Mouse (Mus musculus) embryonic stem cell, embryonic (primary cell): Measurements from ENCODE around the gene Mag.
"Not testable (repeated sequence)": the region's sequence is repeated elsewhere in the genome, so short reads cannot be mapped to it uniquely, and the experiment has no call there.

Experiments used
- CTCF ChIA-PET, 4 experiments: fragments of 300-600 bp in 2 of 4; fragments of 350-600 bp in 2 of 4; sonication (Branson Sonifier 250); formaldehyde crosslinking; loops; one replicate each; lab custom pipeline; 2022; ENCODE audit warnings: inconsistent platforms in 2 of 4; lab: Charles Lee
- POLR2A ChIA-PET, 4 experiments: fragments of 300-600 bp in 2 of 4; fragments of 350-600 bp in 2 of 4; sonication (Branson Sonifier 250); formaldehyde crosslinking; loops; one replicate each; lab custom pipeline; 2022; ENCODE audit warnings: antibody characterized with exemption in 4 of 4, inconsistent platforms in 1 of 4; lab: Charles Lee

Gene Mag

GRCm38 (mm10) chr7:30952441-30953265 is 38.0 kb upstream of the Mag start:
- ChIA-PET CTCF (interaction anchor here in 2 of 4 experiments (0.8 to 1.6 kb wide), 4 partner anchors 22 to 142 kb away, joined by 3 to 5 read pairs (median 3); no protein-coding TSS in a partner anchor), POLR2A (interaction anchor here in 2 of 4 experiments (0.6 to 6.0 kb wide), 9 partner anchors 8 to 205 kb away, joined by 3 to 30 read pairs (median 3); partner anchors contain the start of genes Fam187b (in 1 of the 2) and Lsr (in 1 of the 2))

- POLR2A ChIA-PET: interaction anchor here in 2 of 4 experiments (0.7 to 1.3 kb wide), 2 partner anchors 10 to 77 kb away, joined by 3 read pairs; no protein-coding TSS in a partner anchor
- CTCF ChIA-PET: not testable (repeated sequence)
These were observed 35.2 kb upstream of the Mag start for GRCm38 (mm10) chr7:30949902-30950301.

- POLR2A ChIA-PET: interaction anchor here in 1 of 4 experiments (1.0 to 1.8 kb wide), 2 partner anchors 9 to 11 kb away, joined by 6 to 14 read pairs; partner anchors contain the start of gene Usf2
- CTCF ChIA-PET: no interaction called here
These were observed 31.2 kb upstream of the Mag start for GRCm38 (mm10) chr7:30945876-30946275.

DNA sequence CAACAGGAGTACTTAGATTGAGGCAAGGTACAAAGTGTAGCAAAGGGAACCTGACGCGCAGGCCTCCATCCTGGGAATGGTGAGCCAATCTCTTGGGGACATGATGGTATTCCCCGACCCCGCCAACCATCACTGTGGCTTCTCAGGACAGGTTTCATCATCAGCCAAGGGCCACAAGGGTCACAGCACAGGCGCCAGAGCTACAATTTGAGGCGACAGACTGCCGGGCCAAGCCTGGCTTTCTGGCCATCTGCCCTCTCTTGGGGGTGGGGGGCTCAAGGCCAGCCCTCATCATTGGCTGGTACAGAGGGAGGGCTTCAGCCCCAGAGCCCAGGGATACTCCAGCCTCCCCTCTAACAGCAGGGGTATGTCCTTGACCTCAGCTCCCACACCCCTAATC is 30.8 kb upstream of the Mag start:
- POLR2A ChIA-PET: interaction anchor here in 1 of 4 experiments (1.0 to 1.8 kb wide), 2 partner anchors 10 to 11 kb away, joined by 6 to 14 read pairs; partner anchors contain the start of gene Usf2
- CTCF ChIA-PET: not testable (repeated sequence)

- POLR2A ChIA-PET: interaction anchor here in 2 of 4 experiments (1.0 to 1.8 kb wide), 4 partner anchors 9 to 12 kb away, joined by 3 to 14 read pairs (median 5); partner anchors contain the start of gene Usf2 (in 2 of the 2)
- CTCF ChIA-PET: not testable (repeated sequence)
These were observed 30.0 kb upstream of the Mag start for GRCm38 (mm10) chr7:30944706-30945105.

- ChIA-PET POLR2A (interaction anchor here in 2 of 4 experiments (1.0 to 1.5 kb wide), 2 partner anchors 10 to 12 kb away, joined by 3 to 4 read pairs; partner anchors contain the start of gene Usf2 (in 1 of the 2)), CTCF (interaction anchor here in 1 of 4 experiments (1.3 kb wide), 1 partner anchor 10 kb away, joined by 3 read pairs; no protein-coding TSS in a partner anchor)
These were observed 29.4 kb upstream of the Mag start, which contains the start of gene Hamp for GRCm38 (mm10) chr7:30943909-30944635. Gene Hamp (minus strand): TSS chr7:30944032.

GRCm38 (mm10) chr7:30942365-30942764 is 27.7 kb upstream of the Mag start:
- CTCF ChIA-PET, POLR2A ChIA-PET: not testable (repeated sequence)

- CTCF ChIA-PET: not testable (repeated sequence)
These were observed 25.4 kb upstream of the Mag start for GRCm38 (mm10) chr7:30940070-30940469.

GRCm38 (mm10) chr7:30935422-30936099 is 20.9 kb upstream of the Mag start:
- ChIA-PET POLR2A (interaction anchor here in 1 of 4 experiments (0.9 kb wide), 1 partner anchor 30 kb away, joined by 3 read pairs; no protein-coding TSS in a partner anchor), CTCF (interaction anchor here in 1 of 4 experiments (0.6 kb wide), 1 partner anchor 221 kb away, joined by 3 read pairs; no protein-coding TSS in a partner anchor)

More at GRCm38 (mm10) chr7:30940070-30940469, 25.4 kb upstream of the Mag start:
- POLR2A ChIA-PET: not testable (repeated sequence)

DNA sequence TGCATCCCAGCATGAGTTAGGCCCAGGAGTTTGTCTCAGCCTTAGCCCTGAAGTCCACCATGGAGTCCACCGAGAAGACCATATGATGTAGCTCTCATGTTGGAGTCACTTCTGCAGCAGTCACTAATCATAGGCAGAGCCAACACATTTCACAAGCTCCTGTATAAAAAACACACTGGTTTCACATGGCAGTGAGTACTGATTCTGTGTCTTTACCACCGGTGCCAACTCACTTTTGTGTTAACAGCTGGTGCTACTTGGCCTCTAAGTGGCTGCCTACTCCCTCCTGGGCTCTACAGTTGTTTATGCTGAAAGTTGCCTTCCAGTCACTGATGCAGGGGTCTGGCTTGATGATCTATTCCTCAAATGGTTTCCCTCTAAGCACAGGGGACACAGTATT is 9.9 kb upstream of the Mag start, which contains the start of gene Hamp2:
Gene Hamp2 (minus strand): TSS at position 101 of the 400 bp plus-strand sequence.
- POLR2A ChIA-PET, CTCF ChIA-PET: not testable (repeated sequence)

GRCm38 (mm10) chr7:30924071-30924470 is 9.4 kb upstream of the Mag start:
- POLR2A ChIA-PET: no interaction called here
- CTCF ChIA-PET: no interaction called here

GRCm38 (mm10) chr7:30922490-30922889 is 7.8 kb upstream of the Mag start:
- POLR2A ChIA-PET: not testable (repeated sequence)

DNA sequence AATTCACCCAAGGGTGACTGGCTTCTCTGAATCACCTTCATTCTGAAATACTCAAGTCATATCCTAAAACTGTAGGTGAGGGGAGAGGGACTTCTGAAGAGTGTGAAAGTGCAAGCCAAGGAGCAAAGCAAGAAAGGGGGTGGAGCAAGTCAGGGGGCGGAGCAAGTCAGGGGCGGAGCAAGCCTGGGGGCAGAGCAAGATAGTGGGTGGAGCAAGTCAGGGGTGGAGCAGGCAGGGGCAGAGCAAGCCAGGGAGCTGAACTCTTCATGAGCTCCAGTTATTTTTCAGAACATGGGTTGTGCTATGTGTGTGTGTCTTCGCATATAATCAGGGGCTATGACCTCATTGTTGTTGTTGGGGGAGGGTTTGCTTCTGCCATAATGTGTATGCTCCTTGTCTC is 5.5 kb upstream of the Mag start:
- POLR2A ChIA-PET: interaction anchor here in 3 of 4 experiments (0.5 to 1.0 kb wide), 3 partner anchors 36 to 37 kb away, joined by 3 read pairs; partner anchors contain the start of gene Usf2 (in 2 of the 3)
- CTCF ChIA-PET: interaction anchor here in 2 of 4 experiments (0.5 to 0.8 kb wide), 2 partner anchors 60 to 109 kb away, joined by 3 to 4 read pairs; no protein-coding TSS in a partner anchor

More at GRCm38 (mm10) chr7:30922490-30922889, 7.8 kb upstream of the Mag start:
- CTCF ChIA-PET: not testable (repeated sequence)

DNA sequence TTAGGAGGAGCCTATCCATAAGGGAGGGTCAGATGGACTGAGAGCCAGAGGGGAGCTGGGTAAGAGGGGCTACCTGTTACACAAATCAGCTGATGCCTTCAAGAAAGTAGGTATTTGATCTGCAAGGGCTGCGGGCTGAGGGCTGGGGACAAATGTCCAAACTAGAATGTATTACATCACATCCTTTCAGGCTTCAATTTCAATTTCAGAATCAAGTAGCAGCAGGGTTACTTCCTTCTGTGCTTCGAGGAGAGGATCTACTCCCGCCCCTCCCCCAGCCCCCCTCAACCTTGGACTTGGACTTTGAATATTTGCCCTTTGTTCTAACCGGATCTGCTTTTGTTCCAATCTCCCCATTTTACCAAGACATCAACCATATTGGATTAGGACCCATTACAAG is 2.5 kb upstream of the Mag start:
- CTCF ChIA-PET: interaction anchor here in 1 of 4 experiments (0.7 kb wide), 1 partner anchor 58 kb away, joined by 3 read pairs; no protein-coding TSS in a partner anchor
- POLR2A ChIA-PET: interaction anchor here in 1 of 4 experiments (1.0 kb wide), 1 partner anchor 51 kb away, joined by 3 read pairs; no protein-coding TSS in a partner anchor

DNA sequence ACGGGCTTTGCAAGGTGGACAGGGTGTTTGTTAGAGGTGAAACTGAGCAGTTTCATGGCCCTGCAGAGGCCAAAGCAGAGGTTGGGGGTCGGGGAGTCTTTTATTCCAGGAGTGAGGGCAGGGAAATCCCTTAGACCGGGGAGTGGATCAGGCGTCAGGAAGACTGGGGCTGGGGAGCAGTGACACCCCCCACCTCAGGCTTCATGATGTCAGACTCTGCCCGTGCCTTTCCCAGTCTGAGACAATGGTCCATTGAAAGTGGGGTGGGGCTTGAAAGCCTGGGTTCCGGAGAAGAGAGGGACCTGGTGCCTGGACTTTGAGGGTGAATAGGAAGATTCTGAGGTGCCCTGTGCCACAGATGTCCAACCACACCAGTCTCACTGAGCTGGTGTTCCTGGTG is 2.0 kb upstream of the Mag start:
- CTCF ChIA-PET: interaction anchor here in 2 of 4 experiments (0.9 to 1.2 kb wide), 2 partner anchors 39 to 57 kb away, joined by 3 read pairs; partner anchors contain the start of genes Fam187b (in 1 of the 2) and Lsr (in 1 of the 2)

GRCm38 (mm10) chr7:30909773-30910172 is 4.9 kb downstream of the Mag start:
- POLR2A ChIA-PET: interaction anchor here in 2 of 4 experiments (0.5 to 0.6 kb wide), 2 partner anchors 12 to 123 kb away, joined by 3 read pairs; no protein-coding TSS in a partner anchor

More for the DNA sequence above, 2.0 kb upstream of the Mag start:
- POLR2A ChIA-PET: interaction anchor here in 2 of 4 experiments (0.8 to 1.0 kb wide), 4 partner anchors 10 to 180 kb away, joined by 3 to 4 read pairs (median 3); partner anchors contain the start of gene Usf2 (in 1 of the 2)

GRCm38 (mm10) chr7:30908992-30909431 is 5.7 kb downstream of the Mag start:
- POLR2A ChIA-PET: no interaction called here
- CTCF ChIA-PET: no interaction called here

More at GRCm38 (mm10) chr7:30909773-30910172, 4.9 kb downstream of the Mag start:
- CTCF ChIA-PET: no interaction called here
